Mouse (Mus musculus) thymus, adult 2 months (tissue): ENCODE data around the gene Ccdc65. TPM values are rescaled to one million over a fixed set of nuclear protein-coding genes. Genes with fewer than 3 reads are reported as not detected.

ENCODE experiments used
- DNase-seq: peaks from one replicate; pipeline ENCODE4 v3.0.0; 2021
- H3K27ac ChIP-seq: fragments of 200-500 bp; 2 replicates; pipeline ENCODE4 v1.5.1; 2012; ENCODE audit warnings: low read length, control low read depth; ENCODE audit not compliant: control insufficient read depth, insufficient read depth
- H3K27me3 ChIP-seq: fragments of 200-500 bp; 2 replicates; pipeline ENCODE4 v1.6.1; 2012; ENCODE audit warnings: mild to moderate bottlenecking, low read length, moderate library complexity, mixed read lengths; ENCODE audit not compliant: control insufficient read depth, insufficient read depth
- H3K36me3 ChIP-seq: fragments of 200-500 bp; 2 replicates; pipeline ENCODE4 v1.6.1; 2012; ENCODE audit warnings: mild to moderate bottlenecking, low read length, moderate library complexity; ENCODE audit not compliant: control insufficient read depth, insufficient read depth
- H3K4me1 ChIP-seq: fragments of 200-500 bp; replicated peaks from 2 replicates; pipeline ENCODE4 v1.6.1; 2012; ENCODE audit warnings: low read length; ENCODE audit not compliant: control insufficient read depth, insufficient read depth
- H3K4me3 ChIP-seq: fragments of 200-500 bp; 2 replicates; pipeline ENCODE4 v1.5.1; 2012; ENCODE audit warnings: mild to moderate bottlenecking, low read length, control low read depth, moderate library complexity; ENCODE audit not compliant: control insufficient read depth, insufficient read depth
- CTCF ChIP-seq: fragments of 200-500 bp; IDR thresholded peaks from 2 replicates; pipeline ENCODE4 v1.5.1; 2012; ENCODE audit warnings: mild to moderate bottlenecking, control low read depth, low read length, moderate library complexity, borderline replicate concordance; ENCODE audit not compliant: control insufficient read depth, poor library complexity, insufficient read depth; ENCODE audit errors: extremely low read depth
- POLR2A ChIP-seq: fragments of 200-500 bp; IDR thresholded peaks from 2 replicates; pipeline ENCODE4 v1.6.1; 2012; ENCODE audit warnings: mild to moderate bottlenecking, low read length, control low read depth, moderate library complexity; ENCODE audit not compliant: control insufficient read depth, poor library complexity, insufficient read depth; ENCODE audit errors: extremely low read depth
- WGBS: fragments of 180-500 bp; shearing (Covaris S2); methylation state at CpG from one replicate; pipeline ENCODE4 v1.1.7; 2018; 5-methylcytosine and 5-hydroxymethylcytosine counted together
- polyA plus RNA-seq: library from polyadenylated mRNA; depleted of rRNA; stranded (reverse); fragments of >200 nt; gene quantifications from 2 replicates; pipeline ENCODE4 v1.2.3, GENCODE M21; 2012

Gene Ccdc65
- polyA plus RNA-seq, 1 experiment, result 0.04 TPM

DNA sequence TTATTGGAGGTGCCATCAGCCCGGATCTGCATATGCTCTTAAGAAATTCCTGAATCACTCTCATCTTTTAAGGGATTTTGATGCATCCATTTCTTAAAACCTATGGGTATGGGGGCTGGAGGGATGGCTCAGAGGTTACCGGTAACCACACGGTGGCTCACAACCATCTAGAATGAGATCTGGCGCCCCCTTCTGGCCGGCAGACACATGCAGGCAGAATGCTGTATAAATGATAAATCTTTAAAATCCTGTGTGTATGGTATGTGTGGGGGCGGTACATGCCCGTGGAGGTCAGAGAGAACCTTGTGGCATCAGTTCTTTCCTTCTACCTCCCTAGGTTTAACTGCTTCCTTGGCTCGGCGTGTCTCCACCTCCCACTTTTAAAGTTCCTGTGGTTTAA lies 2.4 kb downstream of the Ccdc65 start:
- H3K36me3 ChIP-seq, result no peaks in the 10 kb centered on the region
- no peaks in the 10 kb centered on the region; the same call in 1 of the 2 replicates for H3K27me3 ChIP-seq
- no peak overlapping the region for H3K27ac ChIP-seq
- TF ChIP-seq POLR2A, result no peak
- peak; percentile 80; the same call in 1 of the 2 replicates for TF ChIP-seq CTCF
- peak; percentile 77 for DNase-seq
- H3K4me3 ChIP-seq, result no peak overlapping the region
- 12% methylated on average over 9 of the region's 9 CpGs for WGBS
- H3K4me1 ChIP-seq, result peaks cover 5% of the 10 kb centered on the region; the same call in 1 of the 2 replicates

GRCm38 (mm10) chr15:98714230-98714652 lies 6.2 kb downstream of the Ccdc65 start:
- no peaks in the 10 kb centered on the region for H3K36me3 ChIP-seq
- H3K4me1 ChIP-seq, result no peaks in the 10 kb centered on the region
- H3K4me3 ChIP-seq, result no peak overlapping the region
- no peak for DNase-seq
- TF ChIP-seq CTCF (no peak), POLR2A (no peak)
- no peak overlapping the region for H3K27ac ChIP-seq
- 74% methylated on average over 5 of the region's 5 CpGs for WGBS
- H3K27me3 ChIP-seq, result no peaks in the 10 kb centered on the region; the same call in 1 of the 2 replicates

GRCm38 (mm10) chr15:98717301-98717700 lies 9.3 kb downstream of the Ccdc65 start:
- no peaks in the 10 kb centered on the region for H3K4me1 ChIP-seq
- H3K36me3 ChIP-seq, result no peaks in the 10 kb centered on the region
- DNase-seq, result no peak
- 80% methylated on average over 16 of the region's 16 CpGs for WGBS
- H3K4me3 ChIP-seq, result no peak overlapping the region
- no peak for TF ChIP-seq POLR2A
- no peak for TF ChIP-seq CTCF
- no peak overlapping the region for H3K27ac ChIP-seq
- no peaks in the 10 kb centered on the region; the same call in 1 of the 2 replicates for H3K27me3 ChIP-seq

DNA sequence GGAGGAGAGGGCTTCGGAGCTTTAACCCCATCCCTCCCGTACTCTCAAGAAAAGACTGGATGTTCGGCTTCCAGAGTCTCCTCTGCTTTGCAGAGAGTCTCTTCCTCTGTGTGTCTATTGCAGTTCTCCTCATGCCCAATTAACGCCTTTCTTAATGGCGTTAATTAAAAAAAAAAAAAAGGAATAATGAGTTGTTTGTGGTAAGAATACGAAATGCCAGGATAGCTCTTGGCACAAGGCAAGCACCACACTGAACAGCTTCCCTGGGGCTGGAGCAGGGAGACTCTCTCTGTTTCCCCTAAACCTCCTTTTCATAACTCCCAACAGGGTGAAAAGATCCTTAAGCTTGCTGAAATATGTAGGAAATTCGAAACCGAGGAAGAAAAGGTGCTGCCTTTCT lies 14.2 kb downstream of the Ccdc65 start:
- H3K27ac ChIP-seq, result no peak overlapping the region
- H3K27me3 ChIP-seq, result no peaks in the 10 kb centered on the region; the same call in 1 of the 2 replicates
- no peaks in the 10 kb centered on the region for H3K36me3 ChIP-seq
- DNase-seq, result no peak
- no peak for TF ChIP-seq POLR2A
- no peak for TF ChIP-seq CTCF
- H3K4me1 ChIP-seq, result peaks cover 16% of the 10 kb centered on the region
- no peak overlapping the region for H3K4me3 ChIP-seq
- WGBS, result 90% methylated on average over 8 of the region's 8 CpGs

DNA sequence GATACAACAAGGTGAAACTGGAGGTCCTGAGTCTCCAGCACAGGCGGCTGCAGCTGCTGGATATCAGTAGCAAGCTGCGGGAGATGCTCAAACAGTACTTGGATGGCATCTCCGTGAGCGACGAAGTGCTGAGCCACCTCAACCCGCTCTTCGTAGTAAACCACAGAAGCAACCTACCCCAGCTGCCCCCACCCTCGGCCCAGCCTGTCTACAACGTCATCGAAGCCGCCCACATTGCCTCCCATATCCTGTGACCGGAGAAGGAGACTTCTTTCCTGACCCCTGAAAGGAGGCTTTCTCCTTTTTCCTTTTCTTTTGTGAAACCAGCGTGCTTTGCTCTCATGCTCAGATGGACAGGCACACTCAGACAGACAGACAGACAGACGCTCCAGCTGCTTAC lies 14.8 kb downstream of the Ccdc65 start:
- peaks cover 23% of the 10 kb centered on the region for H3K4me1 ChIP-seq
- H3K36me3 ChIP-seq, result no peaks in the 10 kb centered on the region
- no peak overlapping the region for H3K27ac ChIP-seq
- DNase-seq, result peak; percentile 27
- H3K27me3 ChIP-seq, result peaks cover 2% of the 10 kb centered on the region
- H3K4me3 ChIP-seq, result no peak overlapping the region
- TF ChIP-seq POLR2A (no peak), CTCF (no peak)
- 12% methylated on average over 14 of the region's 14 CpGs for WGBS

DNA sequence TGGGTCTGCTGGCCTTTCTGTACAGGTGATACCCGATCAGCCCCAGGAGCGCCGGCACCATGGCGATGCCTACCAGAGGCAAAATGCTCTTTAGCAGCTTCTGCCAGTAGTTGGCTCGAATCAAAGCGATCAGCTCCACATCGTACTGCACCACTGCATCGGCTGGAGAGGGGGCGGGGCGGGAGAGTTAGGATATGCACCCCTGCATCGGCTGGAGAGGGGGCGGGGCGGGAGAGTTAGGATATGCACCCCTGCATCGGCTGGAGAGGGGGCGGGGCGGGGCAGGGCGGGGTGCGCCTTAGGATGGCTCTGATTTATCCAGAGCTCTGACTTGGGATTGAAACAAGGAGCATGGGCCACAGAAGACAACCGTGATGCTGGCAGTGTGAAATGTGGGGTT lies 16.4 kb downstream of the Ccdc65 start:
- TF ChIP-seq CTCF (no peak), POLR2A (no peak)
- peaks cover 26% of the 10 kb centered on the region for H3K4me1 ChIP-seq
- WGBS, result 55% methylated on average over 19 of the region's 19 CpGs

GRCm38 (mm10) chr15:98726079-98726478 lies 18.1 kb downstream of the Ccdc65 start:
- Histone ChIP-seq H3K4me3 (no peak overlapping the region), H3K27me3 (peaks cover 5% of the 10 kb centered on the region), H3K36me3 (no peaks in the 10 kb centered on the region), H3K4me1 (peaks cover 28% of the 10 kb centered on the region), H3K27ac (no peak overlapping the region)
- 77% methylated on average over 4 of the region's 4 CpGs for WGBS
- no peak for DNase-seq
- TF ChIP-seq CTCF, result no peak
- no peak for TF ChIP-seq POLR2A

More for the DNA sequence above, 16.4 kb downstream of the Ccdc65 start:
- DNase-seq, result no peak
- no peak overlapping the region for H3K27ac ChIP-seq
- peaks cover 5% of the 10 kb centered on the region for H3K27me3 ChIP-seq
- H3K4me3 ChIP-seq, result no peak overlapping the region
- H3K36me3 ChIP-seq, result no peaks in the 10 kb centered on the region
